Mouse (Mus musculus): ENCODE measurements around the gene Tgfbrap1.

DNA sequence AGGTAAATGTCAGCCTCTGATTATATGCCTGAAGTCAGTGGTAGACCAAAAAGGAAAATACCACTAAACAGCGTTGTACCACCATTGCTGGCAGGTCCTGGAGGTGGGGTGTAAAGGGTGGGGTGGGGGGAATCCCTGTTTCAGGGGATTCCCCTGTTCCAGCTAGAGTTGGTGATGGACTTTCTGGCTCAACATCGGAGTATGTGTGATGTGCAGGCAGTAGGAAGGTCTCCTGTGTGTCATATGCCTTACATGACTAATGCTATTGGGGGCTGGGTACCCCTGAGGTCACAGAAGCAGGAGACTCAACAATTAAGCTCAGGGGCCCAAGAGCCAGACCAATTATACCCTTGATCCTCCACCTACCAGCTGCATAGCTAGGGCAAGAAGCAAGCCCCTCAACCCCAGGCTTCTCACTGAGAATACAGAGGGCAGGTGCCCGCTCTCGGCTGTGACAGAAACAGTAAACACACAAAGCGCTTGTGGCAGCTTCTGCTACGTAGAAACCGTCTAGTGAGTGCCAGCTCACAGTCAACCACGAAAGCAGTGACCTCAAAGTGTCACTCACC, 46.0 kb upstream of the Tgfbrap1 start:
- TF ChIP-seq CTCF (IDR thresholded peaks at IDR 0.05; ENCODE audit: insufficient read depth, low read length) (no peak), POLR2A (IDR thresholded peaks at IDR 0.05; ENCODE audit: borderline replicate concordance, extremely low read depth, low read depth, low read length) (no peak)

Measured in lung, adult 2 months (tissue).